Mouse (Mus musculus) right cerebral cortex, postnatal 10 days (tissue): Measurements from ENCODE around the gene Camta1.

Experiments
- DNase-seq, 2 experiments: peaks; one replicate each; pipeline ENCODE4 v3.0.0; 2021; ENCODE audit warnings: low spot score in 2 of 2

The Camta1 gene

GRCm38 (mm10) chr4:151386701-151387451, 474.8 kb downstream of the Camta1 start:
- peak in 1 of 2 experiments; percentile 33 for DNase-seq

DNA sequence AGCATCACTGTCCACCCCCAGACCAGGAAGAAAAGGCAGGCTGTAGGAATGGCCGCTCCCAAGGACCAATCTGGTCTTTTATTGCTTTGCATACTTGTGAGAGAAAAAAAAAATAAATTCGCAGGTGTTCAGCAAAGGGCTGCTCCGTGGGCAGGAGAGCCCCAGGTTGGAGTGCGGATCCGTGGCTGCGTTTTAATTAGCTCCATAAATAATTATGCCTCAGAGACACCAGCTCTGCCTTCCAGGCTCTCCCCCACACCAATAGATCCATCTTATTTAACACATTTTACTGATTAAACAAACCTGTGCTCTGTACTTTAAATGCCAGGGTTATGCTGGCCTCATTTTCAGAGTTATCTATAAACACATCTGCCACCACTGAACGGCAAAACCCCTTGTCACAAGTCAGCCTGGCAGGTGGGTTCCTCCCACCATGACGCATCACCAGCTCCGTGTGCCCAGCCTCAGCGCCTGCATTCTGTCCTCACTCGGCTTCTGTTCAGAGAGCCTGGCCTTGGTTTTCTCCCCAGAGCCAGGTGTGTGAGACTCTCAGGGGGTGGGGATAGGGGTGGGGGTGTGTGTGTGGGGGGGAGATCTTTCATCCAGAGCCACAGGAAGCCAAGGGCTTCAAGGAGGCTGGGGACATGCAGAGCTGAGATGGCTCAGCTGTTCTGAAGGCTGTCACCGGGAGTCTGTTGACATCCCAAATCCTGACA, 475.5 kb downstream of the Camta1 start:
- DNase-seq = no peak

DNA sequence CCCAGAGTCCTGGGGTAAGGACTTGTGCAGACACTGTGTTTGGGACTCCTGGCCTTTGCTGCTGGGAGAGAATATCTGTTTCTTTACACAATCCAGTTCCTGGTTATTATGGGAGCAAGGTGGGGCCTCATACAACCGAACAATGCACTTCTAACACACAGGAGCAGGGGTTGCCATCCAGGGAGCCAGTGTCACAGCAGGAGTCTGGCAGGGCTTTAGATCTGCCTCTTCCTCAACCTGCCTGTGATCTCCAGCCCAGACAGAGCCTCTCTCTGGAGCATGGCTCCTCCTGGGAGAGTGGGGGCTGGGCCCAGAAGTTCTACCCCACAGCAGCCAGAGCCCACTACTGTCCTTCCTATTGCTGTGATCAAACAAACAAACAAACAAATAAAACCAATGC, 483.9 kb downstream of the Camta1 start:
- DNase-seq = no peak

- DNase-seq = no peak
These were observed 485.4 kb downstream of the Camta1 start for GRCm38 (mm10) chr4:151376234-151376633.

GRCm38 (mm10) chr4:151372855-151373566, 488.7 kb downstream of the Camta1 start:
- no peak for DNase-seq

- no peak for DNase-seq
These were observed 494.6 kb downstream of the Camta1 start for GRCm38 (mm10) chr4:151366941-151367545.

DNA sequence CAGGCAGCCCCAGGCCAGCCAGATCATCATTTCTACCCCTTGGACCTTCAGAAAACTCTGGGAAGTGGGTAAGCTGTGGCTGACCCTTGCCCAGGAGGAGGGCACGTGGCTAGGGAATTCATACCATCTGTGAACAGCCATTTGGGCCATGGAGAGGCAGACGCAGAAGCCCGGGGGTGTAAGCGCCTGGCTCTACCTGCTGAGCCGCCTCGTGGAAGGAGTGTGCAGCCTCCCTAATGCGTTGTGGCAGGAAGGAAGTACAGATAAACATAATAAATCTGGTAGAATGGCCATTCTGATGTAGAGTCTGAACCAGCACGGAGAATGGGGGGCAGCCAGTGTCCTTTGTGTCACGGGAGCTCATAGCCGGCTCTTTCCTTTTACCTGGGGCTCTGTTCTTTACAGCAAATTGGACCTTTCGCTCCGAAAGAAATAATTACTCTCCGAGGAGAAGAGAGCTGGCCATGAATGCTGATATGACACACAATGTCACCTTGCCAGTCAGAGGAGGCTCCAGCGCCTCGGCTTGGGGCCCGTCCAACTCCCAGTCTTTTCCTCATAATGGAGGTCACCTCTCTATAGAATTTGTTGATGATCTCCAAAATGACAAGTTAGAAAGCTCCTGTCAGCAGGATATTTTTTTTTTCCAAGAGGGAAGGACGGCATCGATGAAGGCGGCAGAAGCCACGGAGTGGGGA, 500.6 kb downstream of the Camta1 start:
- DNase-seq = no peak

DNA sequence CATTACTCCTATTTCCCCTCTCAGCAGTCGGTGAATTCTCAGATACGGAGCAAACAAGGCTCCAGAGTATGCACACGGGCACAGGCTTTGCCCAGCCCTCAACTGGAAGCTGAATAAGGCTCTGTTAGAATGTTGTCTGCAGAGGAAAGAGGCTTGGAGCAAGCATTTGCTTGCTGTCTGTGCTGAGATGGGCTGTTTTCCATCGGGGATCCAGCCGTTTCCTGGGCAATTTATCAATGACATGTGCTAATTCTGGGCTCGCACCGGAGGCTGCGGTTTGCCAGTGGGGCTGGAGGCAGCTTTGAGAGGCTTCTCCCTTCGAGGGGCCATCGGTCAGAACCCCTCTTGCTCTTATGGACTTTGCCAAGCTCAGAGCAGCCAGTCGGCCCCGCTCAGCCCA, 506.2 kb downstream of the Camta1 start:
- DNase-seq = peak; percentile 60 to 64

GRCm38 (mm10) chr4:151352791-151353190, 508.9 kb downstream of the Camta1 start:
- no peak for DNase-seq

- DNase-seq = peak; percentile 64 to 74
These were observed 509.4 kb downstream of the Camta1 start for GRCm38 (mm10) chr4:151352249-151352648.

DNA sequence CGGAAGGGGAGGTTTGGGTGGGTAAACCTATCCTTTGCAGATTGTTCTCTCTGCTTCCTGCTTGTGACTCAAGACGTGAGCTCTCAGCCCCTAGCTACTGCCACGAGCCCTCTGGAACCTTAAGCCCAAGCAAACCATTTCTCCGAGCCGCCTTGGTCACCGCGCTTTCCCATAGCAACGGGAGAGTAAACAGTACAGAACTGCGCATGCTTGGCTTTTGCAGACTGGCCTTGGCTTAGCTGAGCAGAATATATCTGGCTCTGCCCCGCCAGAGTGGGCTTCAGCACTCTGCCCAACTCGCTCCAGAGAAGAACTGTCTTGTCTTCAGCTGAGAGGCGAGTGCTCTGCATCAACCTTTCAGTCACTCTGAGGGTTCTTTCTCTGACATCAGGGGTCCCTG, 509.9 kb downstream of the Camta1 start:
- DNase-seq = peak; percentile 45

DNA sequence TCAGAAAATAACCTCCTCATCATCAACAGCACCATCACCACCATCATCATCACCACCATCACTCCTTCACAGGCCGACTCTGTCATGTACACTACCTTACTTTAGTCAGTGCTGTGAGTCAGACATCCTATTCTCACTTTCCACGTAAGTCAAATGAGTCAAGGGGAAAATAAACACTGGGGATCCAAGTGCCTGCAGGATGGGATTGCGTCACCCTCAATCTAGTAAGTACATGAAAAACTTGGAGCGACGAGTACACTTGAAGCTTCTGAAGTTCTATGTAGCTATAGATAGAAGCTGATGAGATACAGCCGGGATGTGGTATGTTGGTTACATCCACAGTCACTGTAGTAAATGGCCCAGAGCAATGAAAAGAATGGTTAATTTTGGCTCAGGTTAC, 514.1 kb downstream of the Camta1 start:
- DNase-seq = no peak

- DNase-seq = no peak
These were observed 515.0 kb downstream of the Camta1 start for GRCm38 (mm10) chr4:151346673-151347072.

GRCm38 (mm10) chr4:151344811-151345210, 516.9 kb downstream of the Camta1 start:
- no peak for DNase-seq

DNA sequence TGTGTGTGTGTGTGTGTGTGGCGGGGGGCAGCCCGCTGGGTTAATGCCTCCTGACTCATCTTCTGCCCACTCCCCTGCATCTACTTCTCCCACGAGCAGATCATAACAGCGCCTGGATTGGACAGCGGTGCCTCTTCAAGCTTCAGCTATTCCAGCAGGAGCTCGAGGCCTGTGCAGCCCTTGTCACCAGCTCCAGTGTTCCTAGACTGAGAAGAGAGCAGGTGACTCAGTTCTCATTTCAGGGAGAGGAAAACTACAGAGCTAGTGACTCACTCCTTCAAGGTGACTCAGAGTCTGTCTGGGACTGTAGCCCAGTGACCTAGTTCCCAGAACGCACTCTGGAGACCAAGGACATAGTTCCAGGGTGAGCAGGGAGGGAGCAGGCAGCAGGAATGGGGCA, 522.3 kb downstream of the Camta1 start:
- no peak for DNase-seq

- DNase-seq = no peak
These were observed 522.7 kb downstream of the Camta1 start for GRCm38 (mm10) chr4:151338931-151339330.

DNA sequence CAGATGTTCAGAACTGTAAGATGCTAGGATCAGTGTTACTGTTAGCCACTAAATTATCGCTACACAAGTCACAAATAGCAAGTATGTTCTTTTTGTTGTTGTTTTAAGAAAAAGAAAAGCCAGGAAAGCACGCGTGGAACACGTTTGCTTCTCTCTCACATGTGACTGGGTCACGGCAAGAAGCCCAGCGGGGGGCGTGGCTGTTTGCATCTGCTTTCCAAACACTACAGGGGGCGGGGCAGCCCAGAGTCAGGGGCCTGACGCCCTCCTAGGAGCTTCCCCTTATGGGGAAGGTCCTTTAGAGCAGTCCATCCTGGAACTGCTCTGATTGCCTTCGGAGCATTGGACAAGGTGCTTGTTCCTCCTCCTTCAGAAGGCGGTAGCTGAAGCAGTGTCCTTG, 524.1 kb downstream of the Camta1 start:
- no peak for DNase-seq

DNA sequence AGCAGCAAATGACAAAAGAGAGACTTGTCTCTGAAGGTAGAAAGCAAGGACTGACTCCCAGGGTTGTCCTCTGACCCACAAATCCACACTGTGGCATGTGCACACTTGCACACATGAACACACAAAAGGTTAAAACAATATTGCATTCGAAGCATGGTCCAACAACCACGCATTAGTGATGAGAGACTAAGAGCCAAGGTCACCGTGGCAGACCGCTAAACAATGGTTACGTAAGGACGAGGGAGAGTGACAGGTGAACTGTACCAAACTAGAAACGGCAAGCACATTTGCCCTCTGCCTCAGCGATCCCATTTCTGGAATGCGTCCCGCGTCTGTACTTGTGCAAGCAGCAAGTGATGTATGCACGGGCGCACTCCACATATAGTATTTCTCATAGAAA, 525.3 kb downstream of the Camta1 start:
- DNase-seq = no peak

GRCm38 (mm10) chr4:151334951-151335742, 526.5 kb downstream of the Camta1 start:
- peak in 1 of 2 experiments; percentile 49 for DNase-seq

DNA sequence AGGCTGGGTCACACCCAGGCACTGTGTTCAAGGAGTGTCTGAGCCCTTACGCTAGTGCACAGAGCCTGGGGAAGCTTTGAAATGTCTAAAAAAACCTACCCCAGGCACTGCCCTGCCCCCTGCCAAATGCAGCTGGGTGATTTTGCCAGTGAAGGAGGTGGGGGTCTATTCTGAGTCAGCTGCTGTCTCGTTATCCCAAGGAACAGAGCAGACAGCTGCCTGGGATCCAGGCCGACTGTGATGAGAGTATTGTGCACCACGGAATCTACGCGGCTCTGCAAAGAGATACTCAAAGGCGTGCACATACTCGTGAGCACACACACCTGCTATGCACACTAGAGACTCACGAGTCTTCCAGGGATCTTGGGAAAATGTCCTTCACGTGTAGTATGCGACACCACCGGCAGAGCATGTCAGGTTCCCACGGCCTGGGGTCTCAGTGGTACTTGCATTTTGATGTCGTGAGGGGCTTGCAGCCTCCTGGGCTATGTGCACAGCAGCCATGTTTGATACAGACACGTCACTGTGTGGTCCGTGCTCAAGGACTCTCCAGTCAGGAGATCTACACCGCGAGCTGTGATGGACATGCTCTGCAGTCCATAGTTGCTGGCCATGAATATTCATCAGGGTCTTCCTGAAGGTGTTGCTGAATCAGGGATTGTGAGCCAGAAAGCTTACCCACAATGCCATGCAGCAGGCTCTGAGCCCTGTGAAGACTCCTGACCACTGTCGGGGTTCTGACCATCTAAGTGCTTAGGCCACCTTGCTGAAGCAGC, 529.4 kb downstream of the Camta1 start:
- DNase-seq = peak in 1 of 2 experiments; percentile 53
